Mouse (Mus musculus) C2C12 (cell line): Measurements from ENCODE around the gene Gm20388.

Source experiments
- CTCF ChIP-seq: IDR thresholded peaks from one replicate; pipeline ENCODE4 v1.5.1; 2011; ENCODE audit not compliant: control insufficient read depth, insufficient read depth, insufficient read length
- FOSL1 ChIP-seq: IDR thresholded peaks from one replicate; pipeline ENCODE4 v1.8.0; 2011; ENCODE audit warnings: mild to moderate bottlenecking, low read length; ENCODE audit not compliant: poor library complexity, insufficient read depth, severe bottlenecking
- MAX ChIP-seq: IDR thresholded peaks from one replicate; pipeline ENCODE4 v1.6.1; 2011; ENCODE audit warnings: mild to moderate bottlenecking, control low read depth
- MYOG ChIP-seq: IDR thresholded peaks from one replicate; pipeline ENCODE4 v1.6.1; 2011; ENCODE audit not compliant: control insufficient read depth, insufficient read length; ENCODE audit errors: extremely low read depth

- TF ChIP-seq CTCF (peak; percentile 56), FOSL1 (no peak), MAX (no peak), MYOG (no peak)
Measured at GRCm38 (mm10) chr8:120288122-120288908, 377.7 kb downstream of the Gm20388 start.
